Mouse (Mus musculus): ENCODE measurements around the gene Ldlrap1.
A peak's percentile ranks its signal among the peaks of the same experiment; 100 is the strongest.

DNA sequence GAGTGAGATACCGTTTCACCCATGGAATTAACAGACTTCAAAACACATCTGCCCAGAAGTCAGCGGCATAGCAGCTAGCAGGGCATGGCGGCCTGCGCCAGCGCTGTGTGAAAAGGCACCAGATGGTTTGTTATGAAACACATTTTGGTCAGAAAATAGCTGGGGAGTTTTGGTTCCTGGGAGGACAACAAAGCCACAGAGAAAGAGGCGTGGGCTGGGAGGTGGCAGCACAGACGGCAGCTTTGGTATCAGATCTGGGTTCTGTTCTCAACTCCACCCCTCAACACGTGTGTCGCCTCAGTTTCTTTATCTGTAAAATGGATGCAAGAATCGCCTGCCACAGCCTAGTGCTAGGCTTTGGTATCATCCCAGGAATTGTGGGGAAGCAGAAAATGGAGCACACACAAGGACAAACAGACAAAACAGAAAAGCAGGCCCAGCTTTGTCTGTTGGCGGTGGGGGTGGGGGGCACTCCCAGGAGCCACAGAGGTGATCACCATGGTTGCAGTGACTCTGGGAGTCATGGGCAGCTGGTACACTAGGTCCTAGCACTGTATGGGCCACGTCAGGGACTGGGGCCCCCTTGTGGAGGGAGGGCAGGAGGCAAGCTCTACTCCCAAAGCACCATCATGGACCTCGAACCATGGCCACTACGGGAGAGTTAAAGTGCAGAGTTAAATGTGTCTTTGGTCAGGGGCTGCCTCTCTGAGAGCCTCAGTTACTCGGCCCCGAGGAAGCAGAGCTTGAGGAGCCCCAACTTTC, 21.7 kb downstream of the Ldlrap1 start:
- no peak for TF ChIP-seq POLR2A (IDR thresholded peaks at IDR 0.05; ENCODE audit: low read depth, low read length)
- TF ChIP-seq CTCF (IDR thresholded peaks at IDR 0.05; ENCODE audit: extremely low read depth, insufficient read length, insufficient replicate concordance, low read depth, low read length) = peak; percentile 43; the same call in 1 of the 2 replicates
